Mouse (Mus musculus): ENCODE measurements around the gene Phxr2. TPM values are rescaled to one million over a fixed set of nuclear protein-coding genes. Genes with fewer than 3 reads are reported as not detected.

Phxr2 gene
- total RNA-seq, 4 experiments from 2014 or later = not detected

DNA sequence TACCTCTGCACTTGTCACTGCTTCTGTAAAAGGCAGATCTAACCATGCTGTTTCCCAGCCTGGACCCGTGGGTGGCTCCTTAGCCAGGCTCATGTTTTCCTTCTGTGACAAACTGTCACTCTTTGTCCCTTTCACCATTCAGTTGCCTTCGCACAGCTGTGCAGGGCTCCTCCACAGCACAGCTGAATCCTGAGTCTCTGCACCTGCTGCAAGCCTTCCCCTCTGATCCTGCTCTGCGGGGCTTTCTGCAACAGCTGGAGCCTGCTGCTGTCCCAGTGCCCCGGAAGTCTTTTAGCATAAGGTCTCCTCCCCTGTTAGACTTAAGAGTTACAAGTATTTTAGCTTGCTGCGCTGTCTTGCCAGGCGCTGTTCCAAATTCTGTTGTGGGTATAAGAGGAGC is 6.1 kb upstream of the Phxr2 start:
- no peak for DNase-seq

DNA sequence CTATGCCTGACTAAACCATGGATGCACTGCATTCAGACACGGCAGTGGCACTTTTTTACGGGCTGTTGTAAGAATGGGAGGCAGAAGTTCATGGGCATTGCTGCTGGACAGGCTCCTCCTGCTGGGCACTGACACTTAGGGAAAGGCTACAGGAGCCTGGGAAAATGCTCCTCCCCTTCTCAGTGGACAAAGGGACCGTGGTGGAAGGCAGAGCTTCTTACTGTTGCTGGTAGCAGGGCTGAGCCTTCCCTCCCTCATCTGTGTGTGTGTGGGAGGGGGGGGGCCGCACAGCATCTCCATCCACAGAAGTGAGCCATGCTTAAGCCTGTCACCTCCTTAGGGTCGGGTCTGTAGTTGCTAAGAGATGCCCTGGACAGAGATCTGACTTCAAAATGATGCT is 5.2 kb upstream of the Phxr2 start:
- no peak for DNase-seq

DNA sequence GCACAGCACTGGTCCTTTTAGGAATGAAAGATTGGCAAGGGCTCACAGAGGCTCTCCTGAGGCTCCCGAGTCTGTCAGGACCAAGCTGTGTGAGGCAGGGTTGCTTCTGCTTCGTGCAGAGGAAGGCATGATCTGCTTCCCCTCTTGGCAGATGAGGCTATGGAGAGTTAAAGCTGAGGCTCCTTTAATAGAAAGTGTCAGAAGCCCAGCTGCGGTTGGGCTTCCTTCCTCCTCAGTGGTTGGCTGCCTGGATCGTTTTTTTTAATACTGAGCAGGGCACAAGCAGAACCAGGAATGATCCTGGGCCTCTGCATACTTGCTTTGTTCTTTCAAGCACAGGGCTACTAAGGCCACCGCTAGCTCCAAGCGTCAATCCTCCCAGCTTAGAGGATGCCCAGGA is 4.5 kb upstream of the Phxr2 start:
- DNase-seq = no peak

DNA sequence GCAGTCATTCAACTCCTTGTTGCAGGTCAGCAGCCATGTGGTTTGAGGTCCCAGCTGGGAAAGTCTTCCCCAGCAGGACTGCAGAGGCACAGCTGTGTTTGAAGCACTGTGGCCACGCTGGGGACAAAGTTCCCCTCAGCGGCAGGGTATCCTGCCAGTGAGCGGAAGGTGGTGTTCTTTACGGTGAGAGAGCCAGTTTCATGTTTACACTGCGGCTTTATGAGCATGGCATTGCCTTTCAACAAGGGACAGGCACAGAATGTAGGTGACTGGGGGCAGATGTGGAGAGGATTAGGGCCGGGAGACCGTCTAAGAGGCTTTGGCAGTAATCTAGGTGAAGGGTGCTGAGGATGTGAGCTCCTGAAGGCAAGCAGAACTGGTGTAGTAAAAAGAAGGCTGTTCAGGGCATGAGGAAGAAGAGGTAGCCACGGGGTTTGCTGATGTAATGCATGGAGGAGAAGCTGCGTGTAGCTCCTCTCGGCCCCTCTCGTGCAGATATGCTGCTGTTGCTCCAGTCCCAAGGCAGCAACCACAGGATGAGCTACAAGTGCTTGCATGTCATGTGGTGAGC is 1.7 kb upstream of the Phxr2 start:
- no peak for DNase-seq

DNA sequence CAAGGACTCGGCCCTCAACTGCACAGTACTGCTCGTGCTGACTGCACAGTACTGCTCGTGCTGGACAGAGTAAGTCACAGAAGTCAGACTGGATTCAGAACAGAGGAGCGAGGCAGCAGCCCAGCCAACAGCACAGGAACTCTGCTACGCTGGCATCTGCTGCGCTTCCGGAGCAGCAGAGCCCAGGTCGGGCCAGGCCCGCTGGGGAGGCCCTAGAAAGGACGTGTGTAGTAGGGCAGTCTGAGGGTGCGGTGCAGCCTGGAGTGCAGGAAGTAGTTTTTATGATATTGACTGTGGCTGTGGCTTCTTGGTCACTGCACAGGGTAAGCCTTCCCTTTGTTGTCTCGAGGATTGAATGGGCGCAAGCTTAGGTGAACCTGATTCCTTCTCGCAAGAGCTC is 829 bp upstream of the Phxr2 start:
- DNase-seq = no peak

DNA sequence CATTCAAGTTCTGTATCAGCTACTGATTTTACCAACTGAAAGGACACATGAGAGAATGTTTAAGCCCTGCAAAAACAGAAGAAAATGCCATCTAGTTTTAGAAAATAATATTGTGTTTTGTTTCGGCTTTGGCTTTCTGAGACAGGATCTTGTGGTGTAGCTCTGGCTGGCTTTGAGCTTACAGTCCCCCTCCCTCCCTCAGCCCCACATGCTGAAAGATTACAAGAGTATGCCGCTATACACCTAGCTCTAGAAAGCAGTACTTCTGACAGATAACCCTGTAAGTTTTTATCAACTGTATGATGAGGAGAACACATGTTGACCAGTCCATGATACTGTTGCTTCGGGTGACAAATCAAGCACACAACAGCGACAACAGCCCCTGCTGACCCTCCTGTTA is 6.7 kb downstream of the Phxr2 start:
- no peak for DNase-seq

DNA sequence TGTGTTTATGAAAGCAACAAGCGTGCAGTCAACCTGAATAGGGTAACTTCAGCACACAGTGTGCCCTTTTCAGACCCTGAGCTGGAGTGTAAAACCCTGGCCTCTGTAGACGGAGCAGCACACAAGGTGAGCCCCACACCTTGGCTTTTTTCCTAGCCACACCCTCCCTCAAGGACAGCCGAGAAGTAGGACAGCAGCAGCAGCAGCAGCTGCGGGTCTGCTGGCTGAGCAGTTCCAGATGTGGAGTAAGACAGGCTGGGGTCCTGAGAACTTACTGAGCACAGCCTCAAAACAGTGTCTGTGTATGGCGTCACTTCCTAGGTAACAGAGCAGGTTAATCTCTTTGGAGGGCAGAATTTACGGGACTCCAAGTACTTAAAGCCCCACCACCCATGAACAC is 7.4 kb downstream of the Phxr2 start:
- no peak for DNase-seq

DNA sequence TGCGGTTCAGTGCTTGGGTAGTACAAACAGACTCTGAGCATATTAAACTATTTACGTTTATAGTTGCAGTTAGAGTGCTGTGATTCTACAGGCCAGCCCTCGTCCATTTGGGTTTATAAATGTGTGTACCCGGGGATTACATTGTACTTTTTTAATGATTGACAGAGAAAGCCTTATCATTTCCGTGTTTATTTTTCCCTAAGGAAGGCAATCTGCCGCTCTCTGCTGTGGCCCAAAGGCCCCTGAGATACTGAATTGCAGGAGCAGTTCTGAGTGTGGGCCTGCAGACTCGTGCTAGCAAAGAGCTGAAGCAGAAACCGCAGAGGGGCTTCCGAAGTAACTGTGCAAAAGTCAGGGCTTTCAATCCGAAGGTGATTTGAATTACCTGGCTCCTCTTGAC is 8.2 kb downstream of the Phxr2 start:
- DNase-seq = no peak

DNA sequence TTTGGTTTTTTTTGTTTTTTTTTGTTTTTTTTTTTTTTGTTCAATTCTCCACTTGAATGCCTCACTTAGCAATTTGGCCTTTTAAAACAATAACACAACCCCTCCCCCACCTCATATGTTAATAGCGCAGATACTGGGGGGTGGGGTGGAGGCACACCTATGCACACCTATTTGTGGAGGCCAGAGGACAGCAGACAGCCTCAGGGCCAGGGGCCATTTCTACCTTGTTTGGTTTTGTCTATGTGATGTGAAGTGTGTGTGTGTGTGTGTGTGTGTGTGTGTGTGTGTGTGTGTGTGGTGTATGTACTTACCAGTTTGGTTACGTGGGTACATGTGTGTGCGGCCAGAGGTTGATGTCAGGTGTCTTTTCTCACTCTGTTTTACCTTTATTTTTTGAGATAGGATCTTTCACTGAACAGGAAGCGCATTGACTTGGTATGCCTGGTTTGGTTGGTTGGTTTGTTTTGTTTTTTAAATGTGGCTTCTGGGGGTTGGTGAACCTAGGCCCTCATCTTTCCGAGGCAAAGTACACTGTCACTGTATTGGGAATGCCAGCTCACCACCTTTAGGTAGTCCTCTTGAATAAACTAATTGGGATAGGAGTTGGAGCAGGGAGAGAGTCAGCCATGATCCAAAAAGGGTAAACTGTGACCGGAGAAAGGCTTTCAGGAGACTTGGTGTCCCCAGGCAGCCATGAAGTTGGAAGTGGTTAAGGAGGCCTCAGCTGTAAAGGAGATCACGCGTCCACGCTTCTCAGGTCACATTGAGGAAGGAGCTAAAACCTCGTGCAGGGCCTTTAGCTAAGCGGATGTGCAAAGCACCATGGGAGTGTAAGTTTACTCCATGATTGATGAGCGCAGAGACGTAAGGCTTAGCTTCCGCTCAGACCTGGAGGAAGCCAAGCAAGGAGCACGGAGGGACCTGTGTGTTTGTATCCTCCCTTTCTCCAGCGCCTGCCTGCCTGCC is 9.2 kb downstream of the Phxr2 start:
- DNase-seq = no peak

DNA sequence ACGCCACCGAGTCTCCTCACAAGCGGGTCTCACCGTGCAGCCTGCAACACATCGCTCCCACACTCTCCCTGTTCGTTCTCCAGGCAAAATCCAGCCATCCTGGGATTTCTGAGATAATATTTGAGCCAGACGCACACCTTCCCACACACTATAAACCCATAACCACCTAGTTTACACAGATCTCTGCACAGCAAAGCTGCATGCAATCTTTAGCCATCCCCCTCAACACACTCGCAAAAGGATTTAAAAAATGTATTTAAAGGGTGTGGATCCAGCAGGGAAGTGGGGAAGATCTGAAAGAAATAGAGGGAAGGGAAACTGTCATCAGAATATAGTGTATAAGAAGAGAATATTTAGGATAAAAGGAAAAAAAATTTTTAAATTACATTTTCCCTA is 9.9 kb downstream of the Phxr2 start:
- no peak for DNase-seq

DNA sequence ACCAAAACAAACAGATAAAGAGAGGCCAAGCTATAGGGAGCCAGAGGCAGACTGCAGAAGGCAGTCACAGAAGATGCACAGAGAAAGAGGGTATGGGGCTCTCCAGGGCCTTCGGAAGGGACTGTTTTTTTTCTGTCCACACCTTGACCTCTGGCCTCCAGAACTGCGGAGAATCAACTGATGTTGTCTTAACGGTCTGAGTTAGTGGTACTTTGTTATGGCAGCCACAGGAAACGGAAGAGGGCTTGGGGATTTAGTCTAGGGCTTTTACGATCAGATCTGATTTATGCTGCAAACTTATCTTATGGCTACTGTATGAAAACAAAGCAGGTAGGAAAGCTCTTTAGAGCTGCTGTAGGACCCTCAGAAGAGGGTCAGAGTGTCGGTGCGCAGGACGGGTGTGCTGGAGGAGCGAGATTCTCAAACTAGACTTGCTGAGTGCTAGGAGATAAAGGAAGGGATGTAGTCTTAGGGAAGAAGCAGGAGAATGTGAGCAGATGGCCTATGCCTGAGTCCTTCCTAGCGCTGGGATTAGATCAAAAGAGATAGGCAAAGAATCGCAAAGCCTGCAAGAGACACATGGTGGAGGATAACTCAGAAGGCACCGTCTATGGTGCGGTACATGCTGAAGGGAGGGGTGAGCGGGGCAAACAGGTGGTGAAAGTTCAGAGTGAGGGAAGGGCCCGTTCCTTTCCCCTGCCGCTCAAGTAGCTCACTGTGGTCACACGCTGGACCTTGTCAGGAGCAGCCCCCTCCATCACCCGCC is 10.5 kb downstream of the Phxr2 start:
- no peak for DNase-seq

DNA sequence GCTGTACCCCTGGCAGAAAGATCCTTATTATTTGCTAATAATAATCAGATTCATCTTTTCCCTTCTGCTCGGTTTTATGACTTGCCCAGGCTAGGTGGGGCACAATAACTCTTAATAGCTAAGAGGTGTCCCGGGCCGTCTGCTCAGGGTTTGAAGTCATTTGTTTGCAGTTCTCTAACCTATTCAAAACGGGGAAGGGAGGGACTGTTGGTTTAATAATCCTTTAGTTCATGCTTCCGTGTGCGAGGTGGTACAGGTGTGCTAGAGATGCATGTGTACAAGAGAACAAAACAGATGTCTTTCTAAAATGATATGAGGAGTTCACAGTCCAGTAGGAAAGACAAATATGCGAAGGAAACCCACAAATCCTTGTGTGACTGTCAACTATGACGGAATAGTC is 11.8 kb downstream of the Phxr2 start:
- DNase-seq = no peak

DNA sequence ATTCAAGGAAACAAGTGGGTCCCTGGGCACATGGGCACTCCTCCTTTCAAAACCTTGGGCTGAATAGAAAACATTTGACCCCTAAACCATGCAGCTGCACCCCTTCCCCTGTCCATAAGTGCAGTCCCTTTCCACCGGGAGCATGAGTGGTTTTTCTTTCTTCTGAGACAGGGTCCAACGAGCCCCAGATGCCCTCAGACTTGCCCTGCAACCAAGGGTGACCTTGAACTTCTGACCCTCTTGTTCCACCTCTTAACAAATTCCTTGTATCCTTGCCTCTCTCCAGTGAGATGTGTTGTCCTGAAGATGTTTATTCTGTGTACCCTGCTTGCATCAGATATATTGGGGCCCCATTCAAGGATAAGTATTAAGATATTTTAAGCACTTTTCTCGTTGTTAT is 12.6 kb downstream of the Phxr2 start:
- DNase-seq = no peak

DNA sequence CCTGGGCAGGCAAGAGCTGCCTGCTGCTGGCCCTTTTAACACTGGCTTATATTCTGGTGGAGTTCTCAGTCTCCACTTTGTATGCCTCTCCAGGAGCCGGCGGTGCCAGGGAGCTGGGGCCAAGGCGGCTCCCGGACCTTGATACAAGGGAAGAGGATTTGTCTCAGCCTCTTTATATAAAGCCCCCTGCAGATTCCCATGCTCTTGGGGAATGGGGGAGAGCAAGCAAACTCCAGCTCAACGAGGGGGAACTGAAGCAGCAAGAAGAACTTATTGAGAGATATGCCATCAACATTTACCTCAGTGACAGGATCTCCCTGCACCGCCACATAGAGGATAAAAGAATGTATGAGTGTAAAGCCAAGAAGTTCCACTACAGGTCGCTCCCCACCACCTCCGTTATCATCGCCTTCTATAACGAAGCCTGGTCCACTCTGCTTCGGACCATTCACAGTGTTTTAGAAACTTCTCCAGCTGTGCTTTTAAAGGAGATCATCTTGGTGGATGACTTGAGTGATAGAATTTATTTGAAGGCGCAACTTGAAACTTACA is 17.6 kb downstream of the Phxr2 start:
- no peak for DNase-seq

DNA sequence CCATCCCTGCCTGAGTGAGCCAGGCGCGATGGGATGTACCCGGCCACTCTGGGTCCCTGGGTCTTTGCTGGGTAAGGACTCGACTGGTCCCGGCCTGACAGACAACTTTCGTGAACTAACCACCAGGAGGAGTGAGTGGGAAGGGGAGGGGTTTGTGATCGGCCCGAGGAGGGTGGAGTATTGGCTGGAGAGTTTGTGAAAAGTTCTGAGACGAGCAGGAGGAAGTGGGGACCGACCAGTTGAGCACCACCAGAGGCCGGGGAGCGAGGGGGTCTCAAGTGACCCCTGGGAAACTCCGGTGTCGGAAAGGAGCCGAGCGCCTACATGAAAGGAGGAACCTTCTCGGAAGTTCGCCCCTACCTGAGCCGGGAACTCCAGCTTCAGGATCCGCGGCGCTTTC is 18.2 kb downstream of the Phxr2 start, which contains the start of gene Galnt4:
Gene Galnt4 (plus strand): TSS at position 196 of the 400 bp plus-strand sequence.
- DNase-seq = peak; percentile 81

DNA sequence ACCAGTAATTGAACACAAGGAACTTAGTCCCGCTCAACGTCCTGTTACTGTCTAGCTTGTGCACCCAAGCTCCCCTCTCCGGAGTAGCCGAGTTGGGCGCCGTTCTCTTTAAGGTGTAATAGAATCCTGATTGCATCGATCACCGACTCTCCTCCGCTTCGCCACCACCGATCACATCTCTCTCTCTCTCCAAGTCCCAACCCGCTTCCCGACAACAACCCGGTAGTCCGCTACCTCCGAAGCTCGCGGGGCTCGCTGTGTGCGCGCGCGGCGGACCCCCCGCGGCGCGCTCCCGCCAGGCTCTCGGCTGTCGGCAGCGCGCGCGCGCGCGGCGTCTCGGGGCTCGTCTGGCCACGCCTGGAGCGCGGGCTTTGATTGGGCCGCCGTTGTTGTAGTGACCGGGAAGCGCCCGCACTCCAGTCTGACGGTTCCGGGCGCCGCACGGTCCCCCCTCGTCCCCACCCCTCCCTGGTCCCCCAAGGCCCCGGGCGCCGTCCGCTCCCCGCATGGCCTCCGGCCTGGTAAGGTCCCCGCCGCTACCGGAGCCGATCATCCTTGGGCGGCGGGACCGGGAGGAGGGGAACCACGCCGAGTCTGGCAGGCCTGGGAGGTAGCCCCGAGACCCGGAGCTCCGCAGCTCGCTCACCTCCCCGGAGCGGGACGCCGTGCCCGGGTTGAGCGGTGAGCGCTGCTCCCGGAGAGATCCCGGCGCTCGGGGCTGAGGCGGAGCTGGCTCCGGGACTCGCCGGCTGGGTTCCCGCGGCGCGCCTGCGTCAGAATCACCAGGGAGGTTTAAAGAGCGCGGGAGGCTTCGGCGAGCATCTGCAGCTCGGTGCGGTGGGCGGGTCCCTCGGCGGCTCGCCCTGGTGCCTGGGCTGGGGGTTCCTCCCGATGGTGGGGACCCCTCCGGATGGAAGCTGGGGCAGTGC is 19.2 kb downstream of the Phxr2 start, which contains the start of gene Poc1b:
Gene Poc1b (plus strand): TSS at position 334 of the 929 bp plus-strand sequence.
- DNase-seq = peak; percentile 69

DNA sequence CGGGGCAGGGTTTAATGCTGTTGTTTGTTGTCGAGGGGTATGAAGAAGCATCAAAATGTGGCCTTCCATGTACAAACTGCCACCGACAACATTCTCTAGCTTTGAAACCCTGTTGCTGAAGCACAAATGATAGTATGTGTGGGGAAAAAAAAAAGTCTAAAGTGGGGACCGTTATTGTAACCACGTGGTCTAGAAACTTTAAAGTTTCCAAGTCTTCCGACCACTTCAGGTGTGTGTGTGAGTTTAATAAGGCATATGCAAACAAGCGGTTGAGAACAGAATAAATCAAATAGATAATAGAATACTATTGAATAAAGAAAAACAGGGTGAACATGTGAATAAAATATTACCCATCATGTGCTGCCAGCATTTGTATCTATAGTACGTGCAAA is 19.8 kb downstream of the Phxr2 start:
- DNase-seq = no peak

DNA sequence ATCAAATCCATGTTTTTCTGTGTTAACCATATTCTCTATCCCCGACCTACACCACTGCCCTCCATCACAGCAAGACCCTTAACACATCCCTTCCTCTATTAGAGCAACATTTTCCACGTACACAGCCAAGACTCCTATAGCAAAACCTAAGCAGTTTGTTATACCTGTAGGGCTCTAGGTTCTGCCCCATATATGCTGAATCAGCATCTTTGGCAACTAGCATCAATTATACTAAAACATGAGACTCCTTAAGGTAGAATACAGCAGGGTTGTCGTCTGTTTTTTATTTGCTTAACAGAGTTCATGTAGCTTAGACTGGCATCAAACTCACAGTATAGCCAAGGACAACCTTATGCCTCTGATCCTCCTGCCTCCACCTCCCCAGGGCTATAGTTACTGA is 20.6 kb downstream of the Phxr2 start:
- no peak for DNase-seq

DNA sequence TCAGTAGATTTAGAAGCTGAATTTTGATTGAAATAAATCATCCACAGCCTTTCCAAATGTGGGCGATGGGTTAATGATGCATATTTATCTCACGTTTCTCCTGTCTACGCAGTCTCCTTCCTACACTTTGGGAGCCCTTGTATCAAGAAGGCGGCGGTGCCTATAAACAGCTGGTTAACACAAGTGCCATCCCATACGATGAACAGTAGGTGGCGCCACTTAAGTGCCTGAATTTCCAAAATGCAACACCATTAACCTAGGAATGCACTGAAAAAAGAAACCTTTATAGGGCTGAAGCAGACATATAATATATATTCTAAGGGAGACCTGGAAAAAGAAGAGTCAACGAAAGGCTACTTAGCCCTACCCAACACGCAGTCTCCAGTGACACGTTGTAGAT is 28.8 kb downstream of the Phxr2 start:
- no peak for DNase-seq

DNA sequence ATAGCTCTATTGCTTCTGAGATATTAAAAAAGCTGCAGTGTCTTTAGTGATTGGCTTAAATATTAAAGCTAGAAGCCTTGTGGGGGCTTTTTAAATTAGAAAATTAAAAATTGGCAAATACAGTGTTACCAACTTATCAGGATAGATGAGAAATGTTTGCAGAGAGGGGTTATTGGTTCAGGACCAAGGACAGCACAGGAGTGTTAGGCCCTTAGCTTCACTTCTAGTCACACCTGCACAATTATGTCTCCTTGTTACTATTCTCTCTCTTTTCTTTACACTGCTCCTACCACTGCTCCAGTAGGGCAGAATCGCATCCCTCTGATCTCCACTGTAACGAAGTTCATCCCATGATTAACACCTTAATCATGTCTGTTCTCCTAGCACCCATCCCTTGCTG is 31.0 kb downstream of the Phxr2 start:
- DNase-seq = no peak

DNA sequence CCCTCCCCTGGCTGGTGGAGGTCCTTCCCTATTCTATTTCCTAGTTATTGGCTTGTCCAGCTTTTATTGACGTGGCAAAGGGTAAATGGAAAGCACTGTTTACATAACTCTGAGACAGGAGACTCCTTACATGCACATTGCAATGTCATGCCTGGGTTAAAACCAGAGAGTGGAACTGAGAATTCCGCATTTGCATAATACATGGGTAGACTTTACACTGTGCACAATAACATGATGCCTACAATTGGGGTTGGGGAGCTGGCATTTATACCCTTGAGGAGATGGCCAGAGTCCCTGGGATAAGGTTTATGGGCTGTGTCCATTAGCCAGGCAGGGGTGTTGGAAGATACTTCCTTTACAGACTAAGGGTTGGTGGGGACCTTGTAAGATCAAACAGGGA is 32.8 kb downstream of the Phxr2 start:
- no peak for DNase-seq

DNA sequence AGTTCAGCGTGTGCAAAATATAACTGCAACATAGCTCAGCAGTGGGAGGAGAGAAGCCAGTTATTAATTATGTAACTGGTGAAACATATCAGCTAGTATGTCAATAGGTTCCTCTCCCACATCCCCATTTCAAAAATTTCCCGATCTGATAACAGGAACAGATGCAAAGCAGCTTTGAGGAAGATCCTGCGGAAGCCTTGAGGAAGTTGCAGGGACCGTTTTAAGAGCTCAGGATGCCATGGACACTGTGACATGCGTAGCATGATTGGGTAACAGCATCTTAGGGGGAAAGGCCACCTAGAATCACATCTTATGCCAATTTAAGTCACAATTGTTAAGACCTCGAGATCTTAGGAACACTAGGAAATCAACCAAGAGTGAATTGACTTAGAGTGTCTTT is 36.2 kb downstream of the Phxr2 start:
- DNase-seq = no peak
